Mouse (Mus musculus): ENCODE measurements around the gene Mapk8ip1.

GRCm38 (mm10) chr2:92360893-92361292 lies 40.2 kb downstream of the Mapk8ip1 start:
- TF ChIP-seq CTCF (IDR thresholded peaks at IDR 0.05; ENCODE audit: control insufficient read depth, insufficient read depth, low read length) (no peak), POLR2A (IDR thresholded peaks at IDR 0.05; ENCODE audit: borderline replicate concordance, control insufficient read depth, low read depth, low read length) (no peak)

Data from bone marrow, adult 2 months (tissue).